Mouse (Mus musculus): ENCODE results near the gene Vmn1r188. TPM values are rescaled to one million over a fixed set of nuclear protein-coding genes. Genes with fewer than 3 reads are reported as not detected.
A peak's percentile ranks its signal among the peaks of the same experiment; 100 is the strongest.
"Not testable (repeated sequence)": the region's sequence is repeated elsewhere in the genome, so short reads cannot be mapped to it uniquely, and the experiment has no call there.

Vmn1r188 gene
- polyA plus RNA-seq, 1 experiment from 2014 or later, result not detected

DNA sequence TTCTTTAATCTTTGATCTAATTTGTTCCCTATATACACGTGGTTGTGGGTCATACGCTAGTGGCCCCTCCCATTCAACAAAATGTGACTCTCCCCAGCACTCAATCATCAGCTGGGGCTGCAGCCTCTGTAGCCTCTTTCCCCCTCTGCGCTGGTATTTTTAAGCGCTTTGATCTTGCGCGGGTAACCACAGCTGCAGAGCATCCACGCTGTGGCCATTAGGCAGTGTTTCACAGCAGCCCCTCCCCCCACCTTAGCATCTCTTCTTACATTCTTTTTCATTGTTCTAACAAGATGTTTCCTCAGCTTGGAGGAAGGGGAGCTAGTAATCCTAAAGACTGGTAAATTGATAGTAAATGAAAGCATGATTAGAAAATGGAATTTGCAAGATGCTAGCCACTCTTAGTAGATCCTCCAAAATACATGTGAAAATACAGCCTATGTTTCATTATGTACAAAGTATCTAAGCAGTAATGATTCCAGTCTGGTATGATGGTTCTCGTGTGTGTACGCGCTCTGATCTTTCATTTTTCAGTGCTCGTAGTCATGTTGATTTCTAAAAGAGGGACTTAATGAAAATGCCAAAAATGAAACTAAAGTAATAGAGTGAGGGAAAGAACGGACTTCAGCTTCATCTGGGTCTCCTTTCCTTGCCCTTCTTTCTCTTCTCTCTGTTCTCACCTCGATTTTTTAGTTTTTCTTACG, 34.4 kb upstream of the Vmn1r188 start:
- Histone ChIP-seq H3K27me3 (ENCODE audit: insufficient read depth, low read length) (no peaks in the 10 kb centered on the region), H3K4me1 (ENCODE audit: insufficient read depth, low read length) (0 out of 2 replicates have a peak, but pooled peaks cover 3% of the 10 kb centered on the region), H3K4me3 (ENCODE audit: low read length) (peak overlapping the region; percentile 60), H3K9me3 (ENCODE audit: low read length) (no peaks in the 10 kb centered on the region), H3K4me2 (replicated peaks; ENCODE audit: low read depth, low read length) (peak overlapping the region; percentile 84), H3K36me3 (ENCODE audit: insufficient read depth, low read length) (no peaks in the 10 kb centered on the region), H3K9ac (replicated peaks; ENCODE audit: low read length) (peak overlapping the region; percentile 78), H3K27ac (ENCODE audit: low read length) (peak overlapping the region; percentile 93)
- peak; percentile 16; the same call in 1 of the 2 replicates for ATAC-seq (ENCODE audit: low FRiP score, low TSS enrichment)
- WGBS, result 1% methylated on average over 14 of the region's 14 CpGs

DNA sequence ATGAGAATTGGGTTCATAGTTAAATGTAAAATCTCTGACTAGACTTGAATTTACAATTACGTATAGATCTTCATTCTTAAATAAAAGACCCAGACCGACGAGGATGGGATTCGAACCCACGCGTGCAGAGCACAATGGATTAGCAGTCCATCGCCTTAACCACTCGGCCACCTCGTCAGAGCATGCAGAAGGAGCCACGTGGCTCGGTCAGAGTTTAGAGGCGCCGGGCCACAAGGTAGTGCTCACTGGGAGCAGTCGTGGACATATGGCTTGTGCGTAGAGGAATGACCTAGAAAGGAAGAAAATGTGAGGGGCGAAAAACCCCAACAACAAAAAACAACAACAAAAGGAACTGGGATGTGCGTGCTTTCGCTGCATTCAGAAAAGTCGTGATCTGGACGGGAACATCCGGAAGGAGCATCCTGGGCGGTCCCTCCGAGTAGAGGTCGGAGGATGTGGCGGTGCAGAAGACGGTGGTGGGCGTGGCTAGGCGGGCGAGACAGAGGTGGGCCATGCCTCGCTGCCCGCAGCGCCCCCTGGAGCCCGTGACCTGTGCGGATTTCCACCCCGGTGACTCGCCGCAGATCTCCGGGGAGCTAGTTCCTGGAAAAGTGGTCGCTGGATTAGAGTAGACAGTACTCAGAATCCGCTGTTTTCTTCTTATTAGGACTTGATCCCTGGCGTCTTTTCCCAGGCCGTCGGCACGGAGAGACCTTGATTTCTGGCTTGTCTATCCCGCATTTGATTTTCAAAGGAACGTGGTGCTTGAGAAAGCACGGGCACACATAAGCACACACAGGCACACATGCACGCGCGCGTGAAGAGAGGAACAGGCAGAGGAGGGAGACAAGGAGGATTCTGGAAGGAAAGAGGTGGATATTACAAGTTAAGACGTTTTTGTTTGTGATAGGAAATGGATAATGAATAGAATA, 33.4 kb upstream of the Vmn1r188 start:
- Histone ChIP-seq H3K4me1 (ENCODE audit: insufficient read depth, low read length) (0 out of 2 replicates have a peak, but pooled peaks cover 3% of the 10 kb centered on the region), H3K27me3 (ENCODE audit: insufficient read depth, low read length) (no peaks in the 10 kb centered on the region), H3K4me2 (replicated peaks; ENCODE audit: low read depth, low read length) (peak overlapping the region; percentile 84), H3K9me3 (ENCODE audit: low read length) (no peaks in the 10 kb centered on the region), H3K27ac (ENCODE audit: low read length) (peak overlapping the region; percentile 93), H3K36me3 (ENCODE audit: insufficient read depth, low read length) (no peaks in the 10 kb centered on the region), H3K9ac (replicated peaks; ENCODE audit: low read length) (peak overlapping the region; percentile 78), H3K4me3 (ENCODE audit: low read length) (peak overlapping the region; percentile 60)
- peak; percentile 96 for ATAC-seq (ENCODE audit: low FRiP score, low TSS enrichment)
- under 1% methylated on average over 52 of the region's 52 CpGs for WGBS

DNA sequence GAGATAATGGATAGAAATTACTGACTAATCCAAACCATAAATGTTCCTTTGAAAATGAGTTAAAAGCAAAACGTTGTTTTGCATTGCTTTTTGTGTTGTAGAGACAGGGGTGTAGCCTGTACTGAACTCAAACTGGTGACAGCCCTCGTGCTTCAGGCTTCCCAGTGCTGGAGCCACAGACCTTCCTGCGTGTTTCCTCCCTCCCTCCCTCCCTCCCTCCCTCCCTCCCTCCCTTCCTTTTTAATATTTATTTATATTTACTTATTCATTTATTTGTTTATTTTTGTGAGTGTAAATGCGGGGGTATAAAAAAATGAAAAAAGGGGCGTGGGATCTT, 32.7 kb upstream of the Vmn1r188 start:
- 0 out of 2 replicates have a peak, but pooled peaks cover 3% of the 10 kb centered on the region for H3K4me1 ChIP-seq (ENCODE audit: insufficient read depth, low read length)
- peak overlapping the region; percentile 60 for H3K4me3 ChIP-seq (ENCODE audit: low read length)
- H3K27ac ChIP-seq (ENCODE audit: low read length), result peak overlapping the region; percentile 93
- ATAC-seq (ENCODE audit: low FRiP score, low TSS enrichment), result peak; percentile 31; the same call in 1 of the 2 replicates
- no peaks in the 10 kb centered on the region for H3K27me3 ChIP-seq (ENCODE audit: insufficient read depth, low read length)
- H3K4me2 ChIP-seq (replicated peaks; ENCODE audit: low read depth, low read length), result peak overlapping the region; percentile 84
- H3K9ac ChIP-seq (replicated peaks; ENCODE audit: low read length), result peak overlapping the region; percentile 78
- WGBS, result 13% methylated on average over 5 of the region's 5 CpGs
- no peaks in the 10 kb centered on the region for H3K36me3 ChIP-seq (ENCODE audit: insufficient read depth, low read length)
- no peaks in the 10 kb centered on the region for H3K9me3 ChIP-seq (ENCODE audit: low read length)

DNA sequence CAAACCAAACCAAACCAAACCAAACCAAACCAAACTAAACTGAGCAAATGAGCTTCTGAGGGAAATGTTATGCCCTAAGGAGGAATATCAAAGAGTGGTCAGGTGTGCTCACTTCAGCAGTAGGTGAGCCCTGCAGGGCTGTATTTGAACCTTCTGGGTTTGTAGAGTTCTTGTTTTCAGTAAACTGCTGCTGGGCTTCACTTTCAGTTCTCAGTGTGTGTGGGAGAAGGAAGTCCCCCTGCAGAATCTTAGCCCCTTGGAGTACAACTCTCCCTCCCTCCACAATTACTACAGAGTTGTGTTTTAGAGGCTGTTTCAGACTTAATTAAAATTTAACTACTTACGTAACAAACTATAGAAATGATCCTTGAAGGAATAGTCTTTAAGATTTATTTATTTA, 30.5 kb upstream of the Vmn1r188 start:
- ATAC-seq (ENCODE audit: low FRiP score, low TSS enrichment), result no peak
- Histone ChIP-seq H3K9me3 (ENCODE audit: low read length) (no peaks in the 10 kb centered on the region), H3K36me3 (ENCODE audit: insufficient read depth, low read length) (no peaks in the 10 kb centered on the region), H3K9ac (replicated peaks; ENCODE audit: low read length) (no peak overlapping the region), H3K4me2 (replicated peaks; ENCODE audit: low read depth, low read length) (no peak overlapping the region), H3K27me3 (ENCODE audit: insufficient read depth, low read length) (no peaks in the 10 kb centered on the region), H3K27ac (ENCODE audit: low read length) (no peak overlapping the region), H3K4me3 (ENCODE audit: low read length) (no peak overlapping the region), H3K4me1 (ENCODE audit: insufficient read depth, low read length) (0 out of 2 replicates have a peak, but pooled peaks cover 3% of the 10 kb centered on the region)
- 95% methylated on average over 1 of the region's 1 CpGs for WGBS

DNA sequence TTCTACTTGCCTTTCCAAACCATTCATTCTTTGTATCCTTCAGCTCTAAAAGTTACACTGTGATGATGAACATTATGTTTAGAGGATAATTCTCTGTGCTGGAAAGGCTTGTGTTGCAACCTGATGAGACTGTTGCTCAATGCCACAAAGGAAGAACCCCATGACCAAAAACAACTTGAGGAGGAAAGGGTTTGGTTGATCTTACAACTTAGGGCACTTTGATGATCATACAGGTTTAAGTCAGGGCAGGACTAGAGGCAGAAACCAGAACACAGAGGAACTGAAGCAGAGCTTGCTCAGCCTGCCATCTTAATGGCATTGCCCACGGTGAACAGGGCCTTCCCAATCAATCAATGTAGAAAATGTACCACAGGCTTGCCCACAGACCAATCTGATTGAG, 22.8 kb upstream of the Vmn1r188 start:
- 75% methylated on average over 1 of the region's 1 CpGs for WGBS
- no peak for ATAC-seq (ENCODE audit: low FRiP score, low TSS enrichment)
- no peaks in the 10 kb centered on the region for H3K27me3 ChIP-seq (ENCODE audit: insufficient read depth, low read length)
- no peaks in the 10 kb centered on the region for H3K4me1 ChIP-seq (ENCODE audit: insufficient read depth, low read length)
- no peak overlapping the region for H3K4me3 ChIP-seq (ENCODE audit: low read length)
- H3K27ac ChIP-seq (ENCODE audit: low read length), result no peak overlapping the region
- no peaks in the 10 kb centered on the region for H3K36me3 ChIP-seq (ENCODE audit: insufficient read depth, low read length)
- no peak overlapping the region for H3K9ac ChIP-seq (replicated peaks; ENCODE audit: low read length)
- no peaks in the 10 kb centered on the region for H3K9me3 ChIP-seq (ENCODE audit: low read length)
- no peak overlapping the region for H3K4me2 ChIP-seq (replicated peaks; ENCODE audit: low read depth, low read length)

DNA sequence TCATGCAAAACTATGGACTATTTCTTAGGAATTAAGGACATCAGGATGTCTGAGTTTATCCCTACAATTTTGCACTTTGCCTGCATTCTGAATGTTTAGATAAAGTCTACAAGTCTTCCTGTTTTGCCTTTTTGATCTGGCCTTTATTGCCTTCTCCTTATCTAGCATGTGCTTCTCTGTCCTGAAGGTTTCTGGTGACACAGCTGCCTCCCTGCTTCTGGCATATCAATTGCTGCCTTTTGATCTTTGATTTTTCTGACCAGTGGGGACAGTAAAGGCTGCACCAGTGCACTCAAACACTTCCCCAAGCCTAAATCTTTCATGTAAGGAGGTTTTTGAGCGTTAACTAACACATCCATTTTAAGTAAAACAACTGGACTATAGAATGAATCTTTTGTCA, 20.8 kb upstream of the Vmn1r188 start:
- Histone ChIP-seq H3K4me3 (ENCODE audit: low read length) (no peak overlapping the region), H3K9ac (replicated peaks; ENCODE audit: low read length) (no peak overlapping the region), H3K9me3 (ENCODE audit: low read length) (no peaks in the 10 kb centered on the region), H3K4me1 (ENCODE audit: insufficient read depth, low read length) (no peaks in the 10 kb centered on the region), H3K27me3 (ENCODE audit: insufficient read depth, low read length) (no peaks in the 10 kb centered on the region), H3K36me3 (ENCODE audit: insufficient read depth, low read length) (no peaks in the 10 kb centered on the region), H3K4me2 (replicated peaks; ENCODE audit: low read depth, low read length) (no peak overlapping the region), H3K27ac (ENCODE audit: low read length) (no peak overlapping the region)
- WGBS, result 45% methylated on average over 1 of the region's 1 CpGs
- no peak for ATAC-seq (ENCODE audit: low FRiP score, low TSS enrichment)

DNA sequence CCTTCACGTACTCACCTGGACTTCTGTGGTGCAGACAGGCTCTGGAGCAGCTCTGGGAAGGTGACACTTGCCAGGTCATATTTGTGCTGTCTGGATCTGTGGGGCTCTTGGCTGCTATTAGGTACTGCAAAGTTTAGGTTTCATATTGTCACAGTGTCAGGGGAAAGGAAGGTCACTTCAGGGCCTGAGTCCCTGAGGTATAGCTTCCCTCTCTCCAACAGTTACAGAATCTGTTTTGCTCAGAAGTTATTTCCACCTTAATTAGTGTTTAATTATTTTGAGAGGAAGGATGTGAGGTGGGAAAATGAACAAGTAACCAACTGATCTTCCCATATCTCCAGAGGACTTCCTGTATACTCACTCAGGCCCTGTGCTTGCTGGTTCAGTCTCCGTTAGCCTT, 21.5 kb downstream of the Vmn1r188 start, which contains the start of gene Vmn1r189:
TSS of gene Vmn1r189 (minus strand) at position 101 of the 400 bp plus-strand sequence.
- ATAC-seq (ENCODE audit: low FRiP score, low TSS enrichment); H3K4me2 ChIP-seq (replicated peaks; ENCODE audit: low read depth, low read length); H3K27ac ChIP-seq (ENCODE audit: low read length); H3K4me1 ChIP-seq (ENCODE audit: insufficient read depth, low read length); H3K9ac ChIP-seq (replicated peaks; ENCODE audit: low read length); H3K4me3 ChIP-seq (ENCODE audit: low read length); H3K9me3 ChIP-seq (ENCODE audit: low read length); H3K36me3 ChIP-seq (ENCODE audit: insufficient read depth, low read length); H3K27me3 ChIP-seq (ENCODE audit: insufficient read depth, low read length): not testable (repeated sequence)
- WGBS, result 88% methylated on average over 1 of the region's 2 CpGs

DNA sequence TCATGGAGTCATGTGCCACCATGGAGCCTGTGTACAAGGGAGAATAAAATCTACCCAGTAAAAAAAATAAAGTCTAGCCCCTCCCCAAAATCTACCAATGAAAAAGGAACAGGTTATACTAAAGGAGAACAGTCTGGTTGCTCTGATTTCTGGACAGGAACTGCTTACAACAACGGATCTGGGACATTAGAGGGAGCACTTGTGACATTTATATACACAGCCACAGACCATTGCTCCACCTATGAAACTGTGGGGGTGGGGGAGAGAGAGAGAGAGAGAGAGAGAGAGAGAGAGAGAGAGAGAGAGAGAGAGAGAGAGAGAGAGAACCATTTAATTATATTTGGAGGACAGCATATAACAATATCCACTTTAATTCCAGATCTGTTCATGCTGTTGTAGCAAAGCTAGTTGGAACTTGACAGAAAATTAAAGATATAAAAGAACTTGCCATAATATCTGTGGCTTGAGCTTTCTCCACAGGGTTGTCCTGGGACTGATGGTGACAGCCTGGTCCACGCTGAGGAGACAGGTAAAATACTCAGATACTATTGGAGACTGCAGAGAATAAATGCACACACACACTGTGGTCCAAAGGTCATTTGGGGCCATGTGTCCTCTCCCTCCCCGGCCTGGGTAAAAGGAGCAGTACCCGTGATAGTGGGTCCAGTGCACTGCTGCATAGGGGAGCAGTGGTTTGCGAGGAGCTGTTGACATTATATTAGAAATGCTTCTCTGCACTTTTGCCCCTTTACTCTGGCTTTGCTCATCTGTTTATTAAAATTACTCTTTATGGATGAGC, 52.5 kb downstream of the Vmn1r188 start:
- H3K9me3 ChIP-seq (ENCODE audit: low read length); H3K4me1 ChIP-seq (ENCODE audit: insufficient read depth, low read length); H3K27ac ChIP-seq (ENCODE audit: low read length); H3K9ac ChIP-seq (replicated peaks; ENCODE audit: low read length); H3K4me2 ChIP-seq (replicated peaks; ENCODE audit: low read depth, low read length); H3K27me3 ChIP-seq (ENCODE audit: insufficient read depth, low read length); H3K36me3 ChIP-seq (ENCODE audit: insufficient read depth, low read length); ATAC-seq (ENCODE audit: low FRiP score, low TSS enrichment); H3K4me3 ChIP-seq (ENCODE audit: low read length): not testable (repeated sequence)
- 67% methylated on average over 5 of the region's 5 CpGs for WGBS
